Mouse (Mus musculus) right cerebral cortex, adult 18-20 months (tissue): ENCODE results near the gene Ofd1.

Experiments used
- DNase-seq: peaks from one replicate; pipeline ENCODE4 v3.0.0; 2022; ENCODE audit warnings: mixed read lengths

The Ofd1 gene

GRCm38 (mm10) chrX:166359927-166360440 lies 80.5 kb downstream of the Ofd1 start:
- DNase-seq, result no peak

- no peak for DNase-seq
These were observed 81.5 kb downstream of the Ofd1 start for GRCm38 (mm10) chrX:166358955-166359354.

GRCm38 (mm10) chrX:166356276-166356675 lies 84.2 kb downstream of the Ofd1 start:
- no peak for DNase-seq

GRCm38 (mm10) chrX:166354913-166355312 lies 85.6 kb downstream of the Ofd1 start:
- no peak for DNase-seq

DNA sequence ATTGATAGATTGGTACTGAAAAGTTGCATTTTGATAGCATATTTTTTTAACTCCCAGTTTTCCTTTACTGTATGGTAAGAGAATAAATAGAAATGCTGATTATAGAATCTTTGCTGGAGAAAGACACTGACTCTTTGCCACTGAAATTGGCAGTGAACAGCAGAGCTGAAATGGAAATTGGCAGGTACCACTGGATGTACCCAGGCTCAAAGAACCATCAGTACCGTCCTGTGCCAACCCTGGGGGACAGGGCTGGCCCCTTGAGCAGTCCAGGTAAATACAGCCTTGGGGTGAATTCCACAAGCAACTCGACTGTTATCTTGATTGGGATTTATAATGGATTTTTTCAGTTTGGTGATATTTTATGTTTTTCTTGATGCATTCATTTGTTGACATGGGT lies 87.1 kb downstream of the Ofd1 start:
- DNase-seq, result no peak

GRCm38 (mm10) chrX:166351790-166352189 lies 88.7 kb downstream of the Ofd1 start:
- peak; percentile 70 for DNase-seq

- no peak for DNase-seq
These were observed 91.9 kb downstream of the Ofd1 start for GRCm38 (mm10) chrX:166348634-166349033.

DNA sequence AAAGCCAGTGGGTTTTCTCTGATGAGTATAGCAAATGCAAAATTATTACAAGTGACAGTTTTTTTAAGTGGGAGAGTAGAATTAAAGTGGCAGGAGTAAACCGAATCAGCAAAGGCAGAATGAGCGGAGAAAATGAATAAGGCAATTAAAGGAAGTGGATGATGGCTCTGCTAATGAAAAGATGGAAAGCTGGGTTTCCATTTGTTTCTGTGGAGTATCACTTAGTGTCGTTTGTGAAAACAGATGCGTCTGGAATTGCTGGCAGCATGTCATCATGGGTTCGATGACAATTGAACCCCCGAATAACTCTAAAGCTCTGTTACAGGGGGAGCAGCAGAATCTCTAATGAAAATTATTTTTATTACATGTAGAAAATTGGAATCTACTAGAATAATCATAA lies 92.4 kb downstream of the Ofd1 start:
- DNase-seq, result no peak

GRCm38 (mm10) chrX:166344228-166345015 lies 96.1 kb downstream of the Ofd1 start:
- peak; percentile 60 for DNase-seq

- no peak for DNase-seq
These were observed 98.7 kb downstream of the Ofd1 start for GRCm38 (mm10) chrX:166341795-166342194.
